Mouse (Mus musculus): Measurements from ENCODE around the gene Abhd14a.
A peak's percentile ranks its signal among the peaks of the same experiment; 100 is the strongest.
"Not testable (repeated sequence)": the region's sequence is repeated elsewhere in the genome, so short reads cannot be mapped to it uniquely, and the experiment has no call there.

Gene Abhd14a

GRCm38 (mm10) chr9:106447348-106447747 lies at the start of gene Abhd14a, which contains the start of gene Abhd14b:
TSS of gene Abhd14a (minus strand) at chr9:106447678.
TSS of gene Abhd14b (plus strand) at chr9:106447459.
- DNase-seq: peak; percentile 82 to 85

GRCm38 (mm10) chr9:106487602-106488001 lies 40.1 kb upstream of the Abhd14a start:
- not testable (repeated sequence) for DNase-seq

GRCm38 (mm10) chr9:106485076-106485475 lies 37.6 kb upstream of the Abhd14a start:
- DNase-seq: no peak

- DNase-seq: no peak
Measured at GRCm38 (mm10) chr9:106483606-106484005, 36.1 kb upstream of the Abhd14a start.

- DNase-seq: no peak
Measured at GRCm38 (mm10) chr9:106483136-106483535, 35.7 kb upstream of the Abhd14a start.

- DNase-seq: peak in 1 of 2 experiments; percentile 3
Measured at GRCm38 (mm10) chr9:106482578-106483115, 35.2 kb upstream of the Abhd14a start.

GRCm38 (mm10) chr9:106481676-106482075 lies 34.2 kb upstream of the Abhd14a start:
- DNase-seq: peak in 1 of 2 experiments; percentile 3

- DNase-seq: peak in 1 of 2 experiments; percentile 9
Measured at GRCm38 (mm10) chr9:106481075-106481474, 33.6 kb upstream of the Abhd14a start.

- no peak for DNase-seq
Measured at GRCm38 (mm10) chr9:106480541-106480940, 33.1 kb upstream of the Abhd14a start.

- DNase-seq: peak in 1 of 2 experiments; percentile 2
Measured at GRCm38 (mm10) chr9:106478101-106478500, 30.6 kb upstream of the Abhd14a start.

GRCm38 (mm10) chr9:106477649-106478048 lies 30.2 kb upstream of the Abhd14a start:
- DNase-seq: peak in 1 of 2 experiments; percentile 4

GRCm38 (mm10) chr9:106476924-106477484 lies 29.5 kb upstream of the Abhd14a start, which contains the start of gene Parp3:
TSS of gene Parp3 (minus strand) at chr9:106476949.
- peak; percentile 93 to 98 for DNase-seq

- DNase-seq: peak; percentile 71 to 75
Measured at GRCm38 (mm10) chr9:106476002-106476923, 28.8 kb upstream of the Abhd14a start.

GRCm38 (mm10) chr9:106475663-106476001 lies 28.2 kb upstream of the Abhd14a start, which contains the start of gene Rrp9:
TSS of gene Rrp9 (plus strand) at chr9:106475963.
- no peak for DNase-seq

GRCm38 (mm10) chr9:106475046-106475445 lies 27.6 kb upstream of the Abhd14a start:
- DNase-seq: no peak

- peak; percentile 51 to 66 for DNase-seq
Measured at GRCm38 (mm10) chr9:106474456-106474855, 27.0 kb upstream of the Abhd14a start.

GRCm38 (mm10) chr9:106473753-106474105 lies 26.3 kb upstream of the Abhd14a start:
- no peak for DNase-seq

- DNase-seq: no peak
Measured at GRCm38 (mm10) chr9:106473081-106473752, 25.7 kb upstream of the Abhd14a start.

GRCm38 (mm10) chr9:106472321-106472720 lies 24.8 kb upstream of the Abhd14a start:
- DNase-seq: no peak

GRCm38 (mm10) chr9:106471892-106472291 lies 24.4 kb upstream of the Abhd14a start:
- no peak for DNase-seq

GRCm38 (mm10) chr9:106470991-106471750 lies 23.7 kb upstream of the Abhd14a start:
- no peak for DNase-seq

- DNase-seq: no peak
Measured at GRCm38 (mm10) chr9:106469776-106470175, 22.3 kb upstream of the Abhd14a start.

Measured in spleen, adult 18-20 months (tissue).